Mouse (Mus musculus) embryonic facial prominence, embryonic 14.5 days (tissue): ENCODE measurements around the gene Ccdc171. TPM values are rescaled to one million over a fixed set of nuclear protein-coding genes. Genes with fewer than 3 reads are reported as not detected.
A peak's percentile ranks its signal among the peaks of the same experiment; 100 is the strongest.
"Not testable (repeated sequence)": the region's sequence is repeated elsewhere in the genome, so short reads cannot be mapped to it uniquely, and the experiment has no call there.

ENCODE experiments used
- ATAC-seq: fragments of 200-750 bp; cut with Nextera tagmentation; 2 replicates; pipeline ENCODE4 v1.8.0; 2017; ENCODE audit warnings: low read depth, moderate number of reproducible peaks, moderate TSS enrichment
- DNase-seq: peaks from one replicate; pipeline ENCODE4 v3.0.0-alpha.2; 2015; ENCODE audit warnings: low spot score
- H3K27ac ChIP-seq: fragments of 300-500 bp; sonication (generic); replicated peaks from 2 replicates; pipeline ENCODE4 v1.5.1; 2014; ENCODE audit warnings: low read depth, mild to moderate bottlenecking, low read length, moderate library complexity
- H3K27me3 ChIP-seq: fragments of 300-500 bp; sonication (generic); replicated peaks from 2 replicates; pipeline ENCODE4 v1.6.1; 2014; ENCODE audit warnings: low read length; ENCODE audit not compliant: control insufficient read depth, insufficient read depth
- H3K36me3 ChIP-seq: fragments of 300-500 bp; sonication (generic); 2 replicates; pipeline ENCODE4 v1.6.1; 2014; ENCODE audit warnings: low read length, mixed read lengths; ENCODE audit not compliant: control insufficient read depth, insufficient read depth
- H3K4me1 ChIP-seq: fragments of 300-500 bp; sonication (generic); 2 replicates; pipeline ENCODE4 v1.6.1; 2014; ENCODE audit warnings: antibody characterized with exemption, low read length; ENCODE audit not compliant: control insufficient read depth, insufficient read depth
- H3K4me2 ChIP-seq: fragments of 300-500 bp; sonication (generic); 2 replicates; pipeline ENCODE4 v1.6.1; 2014; ENCODE audit warnings: low read depth, mild to moderate bottlenecking, low read length, moderate library complexity, mixed read lengths
- H3K4me3 ChIP-seq: fragments of 300-500 bp; sonication (generic); 2 replicates; pipeline ENCODE4 v1.5.1; 2014; ENCODE audit warnings: low read depth, mild to moderate bottlenecking, low read length
- H3K9ac ChIP-seq: fragments of 300-500 bp; sonication (generic); 2 replicates; pipeline ENCODE4 v1.6.1; 2014; ENCODE audit warnings: low read depth, mild to moderate bottlenecking, low read length, moderate library complexity, mixed read lengths
- H3K9me3 ChIP-seq: fragments of 300-500 bp; sonication (generic); 2 replicates; pipeline ENCODE4 v1.6.1; 2016; ENCODE audit warnings: low read length; ENCODE audit not compliant: control insufficient read depth
- WGBS: fragments of 180-500 bp; shearing (Covaris S2); extraction: QIAGEN DNeasy Blood & Tissue Kit; methylation state at CpG from one replicate; pipeline ENCODE4 v1.1.7; 2014; 5-methylcytosine and 5-hydroxymethylcytosine counted together
- polyA plus RNA-seq: library from polyadenylated mRNA; unstranded; fragments of >200 nt; fragmentation: Nextera tagmentation; extraction: Ambion mirVana; gene quantifications from 2 replicates; pipeline ENCODE4 v1.2.1, GENCODE M21; 2014

Gene Ccdc171
- polyA plus RNA-seq, 1 experiment from 2014 or later, result 4.0 TPM

DNA sequence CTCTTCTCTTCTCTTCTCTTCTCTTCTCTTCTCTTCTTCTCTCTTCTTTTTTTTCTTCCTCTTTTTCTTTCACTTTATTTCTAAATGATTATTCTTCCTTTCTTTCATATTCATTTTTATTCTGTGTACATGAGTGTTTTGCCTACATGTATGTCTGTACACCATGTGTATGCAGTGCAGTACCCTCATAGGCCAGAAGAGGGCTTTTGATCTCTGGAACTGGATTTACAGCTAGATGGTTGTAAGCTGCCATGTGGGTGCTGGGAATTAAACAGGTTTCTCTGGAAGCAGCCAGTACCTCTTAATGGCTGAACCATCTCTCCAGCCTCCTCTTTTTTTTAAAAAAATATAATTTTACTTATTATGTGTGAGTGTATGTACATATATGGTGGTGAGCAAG, 2.6 kb downstream of the Ccdc171 start:
- DNase-seq (no peak), ATAC-seq (no peak)
- Histone ChIP-seq H3K36me3 (no peaks in the 10 kb centered on the region), H3K27ac (no peak overlapping the region), H3K4me3 (no peak overlapping the region), H3K9ac (no peak overlapping the region), H3K4me2 (no peak overlapping the region), H3K9me3 (no peaks in the 10 kb centered on the region), H3K27me3 (no peaks in the 10 kb centered on the region), H3K4me1 (peaks cover 3% of the 10 kb centered on the region; the same call in 1 of the 2 replicates)

DNA sequence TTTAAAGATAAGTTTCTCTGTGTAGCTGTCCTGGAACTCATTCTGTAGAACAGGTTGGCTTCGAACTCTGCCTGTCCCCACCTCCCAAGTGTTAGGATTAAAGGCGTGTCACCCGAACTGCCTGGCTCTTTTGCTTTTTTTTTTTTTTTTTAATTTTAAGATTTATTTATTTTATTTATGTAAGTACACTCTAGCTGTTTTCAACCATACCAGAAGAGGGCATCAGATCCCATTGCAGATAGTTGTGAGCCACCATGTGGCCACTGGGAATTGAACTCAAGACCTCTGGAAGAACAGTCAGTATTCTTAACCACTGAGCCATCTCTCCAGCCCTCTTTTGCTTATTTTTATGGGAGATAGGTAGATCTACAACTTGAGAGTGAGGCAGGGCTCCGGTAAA, 4.7 kb downstream of the Ccdc171 start:
- not testable (repeated sequence) for DNase-seq, H3K9me3 ChIP-seq, H3K4me2 ChIP-seq, H3K4me3 ChIP-seq, H3K27me3 ChIP-seq, ATAC-seq, H3K4me1 ChIP-seq, H3K27ac ChIP-seq, H3K9ac ChIP-seq, H3K36me3 ChIP-seq
- 90% methylated on average over 4 of the region's 4 CpGs for WGBS

DNA sequence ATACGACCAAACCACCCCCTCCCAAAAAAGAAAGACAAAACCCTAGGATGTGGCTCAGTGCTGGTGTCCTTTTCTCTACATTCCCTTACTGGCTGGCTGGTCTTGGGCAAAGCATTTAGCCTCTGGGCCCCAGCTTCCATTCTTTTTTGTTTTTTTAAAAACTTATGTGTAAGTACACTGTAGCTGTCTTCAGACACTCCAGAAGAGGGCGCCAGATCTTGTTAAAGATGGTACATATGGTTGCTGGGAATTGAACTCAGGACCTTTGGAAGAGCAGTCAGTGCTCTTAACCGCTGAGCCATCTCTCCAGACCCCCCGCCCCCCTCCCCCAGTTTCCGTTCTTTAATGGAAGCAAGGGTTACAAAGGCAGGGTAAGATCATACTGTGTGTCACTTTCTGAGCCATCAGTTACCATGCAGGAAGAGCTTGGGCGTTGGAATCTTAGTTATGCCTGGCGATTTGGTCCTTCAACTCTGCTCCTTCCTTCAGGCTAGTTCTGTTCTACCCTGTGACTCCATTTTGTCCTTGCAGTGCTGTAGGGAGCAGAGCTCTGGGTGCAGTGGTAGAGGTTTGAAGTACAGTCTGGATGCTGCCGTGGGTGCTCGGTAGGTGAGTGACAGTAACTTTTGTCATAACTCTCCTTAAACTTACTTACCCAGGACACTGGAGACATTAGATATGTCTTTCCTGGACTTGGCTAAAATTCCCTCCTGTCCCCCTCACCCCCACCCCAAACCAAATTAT, 8.0 kb downstream of the Ccdc171 start:
- H3K4me2 ChIP-seq, result no peak overlapping the region
- ATAC-seq, result no peak
- no peak for DNase-seq
- H3K4me1 ChIP-seq, result no peaks in the 10 kb centered on the region
- no peaks in the 10 kb centered on the region for H3K27me3 ChIP-seq
- H3K9ac ChIP-seq, result no peak overlapping the region
- no peak overlapping the region for H3K27ac ChIP-seq
- no peaks in the 10 kb centered on the region for H3K36me3 ChIP-seq
- WGBS, result 81% methylated on average over 9 of the region's 9 CpGs
- H3K4me3 ChIP-seq, result no peak overlapping the region
- no peaks in the 10 kb centered on the region for H3K9me3 ChIP-seq

DNA sequence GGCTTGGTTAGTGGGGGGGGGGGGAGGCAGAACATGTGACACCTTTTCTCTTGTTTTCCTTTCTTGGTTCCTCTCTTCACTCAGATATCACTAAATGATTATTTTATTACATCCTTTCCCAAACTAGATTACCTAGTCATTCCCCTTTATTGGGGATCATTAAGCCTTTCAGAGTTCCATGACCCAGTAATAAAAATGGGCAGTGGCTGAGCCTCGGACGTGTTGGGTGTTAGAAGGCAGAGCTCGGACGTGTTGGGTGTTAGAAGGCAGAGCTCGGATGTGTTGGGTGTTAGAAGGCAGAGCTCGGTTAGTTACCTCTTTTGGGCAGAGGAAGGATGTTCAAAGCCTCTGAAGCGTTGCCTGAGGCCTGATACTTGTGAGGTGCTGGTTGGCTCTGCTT, 8.7 kb downstream of the Ccdc171 start:
- Histone ChIP-seq H3K27me3 (no peaks in the 10 kb centered on the region), H3K36me3 (no peaks in the 10 kb centered on the region), H3K4me3 (no peak overlapping the region), H3K27ac (no peak overlapping the region), H3K4me2 (no peak overlapping the region), H3K9ac (no peak overlapping the region), H3K9me3 (no peaks in the 10 kb centered on the region), H3K4me1 (no peaks in the 10 kb centered on the region)
- ATAC-seq (no peak), DNase-seq (no peak)
- WGBS, result 83% methylated on average over 7 of the region's 7 CpGs

DNA sequence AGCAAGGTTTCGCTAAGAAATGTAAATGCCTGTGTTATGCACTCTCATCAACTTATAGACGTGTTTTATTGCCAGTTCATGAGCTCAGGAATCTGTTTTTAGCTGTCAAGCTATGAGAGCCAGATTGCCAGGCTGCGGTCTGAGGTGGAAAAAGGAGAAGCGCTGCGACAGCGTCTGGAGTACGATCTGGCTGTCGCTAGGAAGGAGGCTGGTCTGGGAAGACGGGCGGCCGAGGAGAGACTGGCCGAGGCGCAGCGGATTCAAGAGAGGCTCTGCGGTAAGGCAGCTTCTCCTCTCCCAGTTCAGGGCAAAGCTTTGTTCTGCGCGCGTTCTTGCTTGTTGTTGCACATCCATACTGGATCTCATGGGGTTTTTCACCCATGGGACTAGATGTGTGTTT, 24.2 kb downstream of the Ccdc171 start:
- peak; percentile 55 for DNase-seq
- peak overlapping the region; percentile 18; the same call in 1 of the 2 replicates for H3K4me2 ChIP-seq
- H3K27ac ChIP-seq, result no peak overlapping the region
- H3K4me1 ChIP-seq, result no peaks in the 10 kb centered on the region
- no peaks in the 10 kb centered on the region for H3K36me3 ChIP-seq
- H3K9ac ChIP-seq, result peak overlapping the region; percentile 35; the same call in 1 of the 2 replicates
- H3K9me3 ChIP-seq, result no peaks in the 10 kb centered on the region
- no peaks in the 10 kb centered on the region for H3K27me3 ChIP-seq
- WGBS, result 52% methylated on average over 18 of the region's 18 CpGs
- H3K4me3 ChIP-seq, result no peak overlapping the region
- ATAC-seq, result peak; percentile 30; the same call in 1 of the 2 replicates

DNA sequence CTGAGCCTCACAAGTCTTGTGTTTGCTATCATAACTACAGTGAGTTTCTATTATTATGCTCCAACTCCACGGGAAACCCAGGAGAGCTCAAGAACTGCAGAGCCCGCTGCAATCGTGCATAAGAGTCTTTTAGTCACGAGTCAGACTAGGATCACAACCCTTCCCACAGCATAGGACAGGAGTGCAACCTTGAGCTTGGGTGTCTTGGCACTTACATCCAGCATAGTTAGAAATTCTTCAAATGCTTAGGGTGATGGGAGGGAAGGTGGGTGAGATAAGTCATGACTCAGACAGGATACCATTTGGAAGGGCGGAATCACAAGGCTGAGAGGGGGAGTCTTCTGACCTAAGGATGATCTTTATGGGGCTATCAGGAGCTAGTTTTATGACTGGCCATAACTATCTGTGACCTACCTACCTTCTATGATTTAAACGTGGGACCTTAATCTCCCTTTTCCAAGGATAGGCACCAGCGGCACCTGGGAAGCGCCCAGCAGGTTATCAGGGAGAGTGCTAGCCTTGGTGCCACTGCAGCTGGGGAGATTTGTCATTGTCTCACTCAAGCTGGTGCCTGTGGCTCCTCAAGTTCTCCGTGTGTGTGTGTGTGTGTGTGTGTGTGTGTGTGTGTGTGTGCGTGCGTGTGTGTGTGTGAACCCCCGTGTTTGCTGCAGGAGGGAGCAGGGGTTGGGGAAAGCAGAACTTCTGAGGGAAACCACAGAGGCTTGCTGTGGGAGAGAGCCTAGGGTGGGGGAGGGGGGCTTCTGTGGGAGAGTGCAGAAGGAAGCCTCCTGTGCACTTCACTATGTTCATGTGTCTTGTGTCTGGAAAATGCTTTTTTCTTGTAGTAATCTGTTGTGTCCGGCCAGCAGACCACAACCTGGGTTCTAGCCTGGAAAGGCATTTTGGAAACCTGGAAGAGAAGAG, 42.1 kb downstream of the Ccdc171 start:
- peak; percentile 11 for DNase-seq

DNA sequence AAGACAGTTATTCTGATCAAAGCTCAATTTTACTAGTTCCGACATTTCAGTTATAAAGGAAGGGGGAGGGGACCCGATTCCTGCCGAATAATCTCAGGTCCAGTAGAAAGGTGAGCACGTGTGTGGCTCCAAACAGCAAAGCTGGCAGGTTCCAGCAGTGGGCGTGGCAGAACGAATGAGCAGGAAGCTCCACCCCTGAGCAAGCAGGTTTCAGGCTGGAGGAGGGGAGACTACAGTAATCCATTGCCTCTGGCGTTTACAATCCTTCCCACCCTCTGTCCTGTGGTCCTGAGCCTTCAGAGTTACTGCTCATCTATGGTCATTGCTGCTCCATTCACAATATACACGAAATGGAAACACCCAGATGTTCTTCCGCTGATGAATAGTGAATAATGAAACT, 42.8 kb downstream of the Ccdc171 start:
- H3K4me3 ChIP-seq, result not testable (repeated sequence)

More for the DNA sequence above, 42.1 kb downstream of the Ccdc171 start:
- Histone ChIP-seq H3K9me3 (no peaks in the 10 kb centered on the region), H3K4me1 (no peaks in the 10 kb centered on the region), H3K4me2 (peak overlapping the region; percentile 41), H3K27me3 (no peaks in the 10 kb centered on the region), H3K4me3 (no peak overlapping the region), H3K9ac (no peak overlapping the region), H3K27ac (no peak overlapping the region), H3K36me3 (no peaks in the 10 kb centered on the region)
- ATAC-seq, result no peak; the same call in 1 of the 2 replicates
- 31% methylated on average over 13 of the region's 13 CpGs for WGBS

DNA sequence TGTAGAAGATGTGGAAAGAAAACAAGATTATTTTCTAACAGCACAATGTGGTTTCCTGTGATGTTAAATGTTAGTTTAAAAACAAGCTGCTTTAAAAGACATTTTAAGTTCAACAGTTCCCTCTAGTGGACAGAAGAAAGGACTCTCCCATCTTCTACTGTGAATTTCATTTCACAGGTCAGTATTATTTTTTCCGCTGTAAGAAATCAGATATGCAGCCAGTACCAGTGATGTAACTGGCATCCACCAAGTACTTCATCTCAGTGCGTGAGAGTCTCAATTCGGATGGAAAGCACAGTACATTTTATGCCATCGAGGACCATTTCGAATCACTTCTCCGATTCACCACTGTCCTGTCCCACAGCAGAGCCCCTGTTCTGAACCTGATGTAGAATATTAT, 45.2 kb downstream of the Ccdc171 start:
- 60% methylated on average over 6 of the region's 6 CpGs for WGBS
- no peaks in the 10 kb centered on the region for H3K9me3 ChIP-seq
- H3K4me2 ChIP-seq, result no peak overlapping the region
- no peak overlapping the region for H3K9ac ChIP-seq
- H3K36me3 ChIP-seq, result no peaks in the 10 kb centered on the region
- ATAC-seq (peak; percentile 30; the same call in 1 of the 2 replicates), DNase-seq (peak; percentile 86)
- no peak overlapping the region for H3K27ac ChIP-seq
- no peak overlapping the region for H3K4me3 ChIP-seq
- no peaks in the 10 kb centered on the region for H3K27me3 ChIP-seq
- H3K4me1 ChIP-seq, result no peaks in the 10 kb centered on the region

More for the DNA sequence above, 42.8 kb downstream of the Ccdc171 start:
- H3K4me1 ChIP-seq, H3K9me3 ChIP-seq, H3K27ac ChIP-seq, H3K27me3 ChIP-seq, H3K9ac ChIP-seq, H3K36me3 ChIP-seq: not testable (repeated sequence)
- 4% methylated on average over 9 of the region's 9 CpGs for WGBS
- peak; percentile 48; the same call in 1 of the 2 replicates for ATAC-seq
- DNase-seq, result peak; percentile 31
- peak overlapping the region; percentile 41 for H3K4me2 ChIP-seq
